Mouse (Mus musculus) urinary bladder, adult 2 months (tissue): ENCODE measurements around the gene 3110040N11Rik. TPM values are rescaled to one million over a fixed set of nuclear protein-coding genes. Genes with fewer than 3 reads are reported as not detected.

Experiments
- DNase-seq: peaks from one replicate; pipeline ENCODE4 v3.0.0; 2022; ENCODE audit warnings: low spot score
- polyA plus RNA-seq: library from polyadenylated mRNA; depleted of rRNA; stranded (reverse); fragments of >200 nt; gene quantifications from 2 replicates; pipeline ENCODE4 v1.2.3, GENCODE M21; 2012; rRNA removed

3110040N11Rik gene
- polyA plus RNA-seq, 1 experiment: 51.5 TPM

DNA sequence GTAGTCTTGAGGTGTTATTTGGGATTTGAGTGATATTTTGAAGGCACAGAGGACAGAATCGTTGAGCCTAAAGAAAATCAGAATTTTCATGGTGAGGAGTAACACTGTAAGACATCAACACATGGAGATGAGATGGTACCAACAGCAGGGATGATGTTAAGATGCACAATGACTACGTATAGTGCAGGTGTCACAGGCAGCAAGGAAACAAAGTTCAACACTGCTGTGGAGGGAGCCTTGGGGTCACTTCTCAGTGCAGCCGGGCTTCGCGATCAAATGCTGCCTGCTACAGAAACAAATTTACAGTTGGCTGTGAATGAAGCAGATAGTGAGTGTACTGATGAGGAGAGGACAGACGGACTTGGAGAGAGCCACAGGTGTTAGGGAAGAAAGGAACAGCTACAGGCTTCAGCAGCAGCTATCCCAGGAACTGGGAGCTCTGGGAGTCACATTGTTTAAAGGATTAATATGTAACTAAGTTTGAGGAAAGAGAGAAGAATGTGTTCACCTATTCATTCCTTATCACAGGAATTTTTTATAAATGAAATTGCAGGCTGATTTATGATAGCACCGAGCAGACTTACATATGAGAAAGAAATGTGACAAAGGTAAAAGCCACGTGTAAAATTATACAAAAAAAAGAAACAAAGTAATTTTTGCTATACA, 50.4 kb downstream of the 3110040N11Rik start:
- DNase-seq: no peak

DNA sequence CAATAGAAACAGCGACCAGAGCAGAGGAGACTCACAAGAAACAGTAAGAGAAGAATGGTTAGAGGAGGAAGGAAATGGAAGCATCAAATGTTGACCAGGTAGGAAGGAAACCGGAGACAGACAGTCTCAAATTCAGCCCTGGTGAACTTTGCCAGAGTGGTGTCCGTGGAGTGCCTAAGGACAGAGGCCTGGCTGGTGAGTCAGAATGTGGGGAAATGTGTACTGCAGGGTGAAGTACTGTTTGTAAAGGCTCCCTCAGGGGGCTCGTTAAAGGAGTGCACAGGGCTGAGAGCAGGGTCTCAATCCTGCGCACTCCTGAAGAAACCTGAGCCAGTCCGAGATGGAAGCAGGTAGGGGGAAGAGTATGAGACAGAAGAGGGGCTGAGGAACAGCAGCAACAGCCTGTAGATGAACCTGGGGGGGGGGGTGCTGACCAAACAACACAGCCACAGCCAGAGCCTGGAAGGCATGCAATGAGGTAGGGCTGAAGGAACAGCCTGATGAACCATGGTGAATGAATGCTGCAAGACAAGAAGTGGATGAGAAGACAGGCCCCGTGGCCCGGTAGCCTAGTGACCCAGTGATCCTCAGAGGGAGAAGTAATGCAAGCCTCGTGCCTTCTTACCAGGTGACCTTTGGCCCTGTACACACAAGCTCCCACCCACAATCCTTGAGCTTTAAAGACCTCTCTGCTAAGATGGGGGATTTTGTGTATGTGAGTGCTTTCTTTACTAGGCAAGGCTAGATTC, 53.8 kb downstream of the 3110040N11Rik start:
- DNase-seq: no peak

DNA sequence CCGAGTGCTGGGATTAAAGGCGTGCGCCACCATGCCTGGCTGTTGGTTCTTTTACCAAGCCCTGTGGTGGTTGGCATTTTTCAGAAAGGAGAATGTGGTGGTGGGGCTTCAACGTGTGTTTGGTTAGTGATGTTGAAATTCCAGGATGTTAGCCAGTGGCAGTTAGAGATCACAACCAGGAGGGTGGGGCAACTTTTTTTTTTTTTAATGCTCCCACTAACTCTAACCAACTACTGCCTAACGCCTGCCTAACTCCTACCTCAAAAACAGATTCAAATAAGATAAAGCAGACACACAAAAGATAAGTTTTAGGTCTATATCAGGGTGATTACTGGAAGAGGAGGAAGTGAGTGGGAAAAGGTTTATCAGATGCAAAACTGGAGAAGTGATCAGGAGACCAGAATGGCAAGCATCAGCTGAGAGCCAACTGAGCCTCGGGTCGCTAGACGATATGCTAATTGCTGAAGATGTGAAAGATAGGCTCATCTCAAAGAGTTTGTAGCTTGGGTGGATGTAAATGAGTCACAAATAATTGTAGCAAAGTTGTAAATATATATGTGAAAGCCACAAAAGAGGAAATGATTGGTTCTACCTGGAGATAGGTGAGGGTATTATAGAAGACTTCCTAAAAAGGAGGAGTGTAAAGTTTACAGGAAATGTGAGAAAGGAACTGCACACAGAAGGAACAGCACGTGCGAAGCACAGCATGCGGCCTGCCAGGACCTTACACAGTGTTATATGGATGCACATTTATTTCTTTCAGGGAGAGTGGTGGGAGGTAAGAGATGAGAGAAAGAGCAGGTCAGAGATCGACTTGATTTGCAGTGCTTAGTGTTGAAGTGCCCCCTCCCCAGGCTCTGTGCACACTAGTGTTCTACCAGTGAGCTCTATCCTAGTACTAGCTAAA, 56.8 kb downstream of the 3110040N11Rik start:
- DNase-seq: no peak

Other genes with a start within 250 kb of the 3110040N11Rik start
- 0.29 and 0.33 TPM in 2 replicates for gene Fsd2, start 222.5 kb downstream of the 3110040N11Rik start, polyA plus RNA-seq
- 18.0 and 19.4 TPM in 2 replicates for gene Whamm, start 218.2 kb downstream of the 3110040N11Rik start, polyA plus RNA-seq
- gene Homer2, start 82.0 kb downstream of the 3110040N11Rik start, polyA plus RNA-seq: 25.4 and 29.3 TPM in 2 replicates
- gene Ramac, start 26.6 kb downstream of the 3110040N11Rik start, polyA plus RNA-seq: 73.3 and 76.1 TPM in 2 replicates
- 54.1 and 60.4 TPM in 2 replicates for gene Btbd1, start 40.0 kb upstream of the 3110040N11Rik start, polyA plus RNA-seq
- gene Gm10160, start 66.3 kb upstream of the 3110040N11Rik start, polyA plus RNA-seq: not detected in 2 replicates
- 15.2 and 21.4 TPM in 2 replicates for gene Tm6sf1, start 69.5 kb upstream of the 3110040N11Rik start, polyA plus RNA-seq
- gene Hdgfl3, start 145.0 kb upstream of the 3110040N11Rik start, polyA plus RNA-seq: 8.0 and 10.4 TPM in 2 replicates
- gene Bnc1, start 202.8 kb upstream of the 3110040N11Rik start, polyA plus RNA-seq: 0.91 and 1.0 TPM in 2 replicates